Mouse (Mus musculus) erythroblast, embryonic 14.5 days (primary cell): ENCODE data around the gene Zfp809. TPM values are rescaled to one million over a fixed set of nuclear protein-coding genes. Genes with fewer than 3 reads are reported as not detected.

Experiments used
- H3K27me3 ChIP-seq: 2 replicates; pipeline ENCODE4 v1.6.1; 2012; ENCODE audit warnings: inconsistent platforms; ENCODE audit not compliant: control insufficient read depth
- H3K36me3 ChIP-seq: 2 replicates; pipeline ENCODE4 v1.6.1; 2012; ENCODE audit warnings: mild to moderate bottlenecking, inconsistent platforms; ENCODE audit not compliant: control insufficient read depth
- H3K4me1 ChIP-seq: 2 replicates; pipeline ENCODE4 v1.6.1; 2012; ENCODE audit warnings: inconsistent platforms; ENCODE audit not compliant: control insufficient read depth
- H3K4me3 ChIP-seq: replicated peaks from 2 replicates; pipeline ENCODE3; 2012; ENCODE audit warnings: moderate library complexity, mild to moderate bottlenecking, inconsistent platforms
- H3K9me3 ChIP-seq: 2 replicates; pipeline ENCODE4 v1.6.1; 2012; ENCODE audit warnings: low read length, inconsistent platforms, mixed read lengths; ENCODE audit not compliant: control insufficient read depth
- GATA1 ChIP-seq: IDR thresholded peaks from 2 replicates; pipeline ENCODE4 v1.6.1; 2012; ENCODE audit warnings: low read length, inconsistent platforms, mixed read lengths
- TAL1 ChIP-seq: IDR thresholded peaks from 3 replicates; pipeline ENCODE4 v1.6.1; 2012; ENCODE audit warnings: low read length, inconsistent platforms, mixed read lengths
- polyA plus RNA-seq: library from polyadenylated mRNA; stranded (reverse); fragments of >175 nt; gene quantifications from 2 replicates; pipeline ENCODE4 v1.2.3, GENCODE M21; 2012

Gene Zfp809
- polyA plus RNA-seq: 0.06 TPM in 1 of 2 replicates, not detected in the other

DNA sequence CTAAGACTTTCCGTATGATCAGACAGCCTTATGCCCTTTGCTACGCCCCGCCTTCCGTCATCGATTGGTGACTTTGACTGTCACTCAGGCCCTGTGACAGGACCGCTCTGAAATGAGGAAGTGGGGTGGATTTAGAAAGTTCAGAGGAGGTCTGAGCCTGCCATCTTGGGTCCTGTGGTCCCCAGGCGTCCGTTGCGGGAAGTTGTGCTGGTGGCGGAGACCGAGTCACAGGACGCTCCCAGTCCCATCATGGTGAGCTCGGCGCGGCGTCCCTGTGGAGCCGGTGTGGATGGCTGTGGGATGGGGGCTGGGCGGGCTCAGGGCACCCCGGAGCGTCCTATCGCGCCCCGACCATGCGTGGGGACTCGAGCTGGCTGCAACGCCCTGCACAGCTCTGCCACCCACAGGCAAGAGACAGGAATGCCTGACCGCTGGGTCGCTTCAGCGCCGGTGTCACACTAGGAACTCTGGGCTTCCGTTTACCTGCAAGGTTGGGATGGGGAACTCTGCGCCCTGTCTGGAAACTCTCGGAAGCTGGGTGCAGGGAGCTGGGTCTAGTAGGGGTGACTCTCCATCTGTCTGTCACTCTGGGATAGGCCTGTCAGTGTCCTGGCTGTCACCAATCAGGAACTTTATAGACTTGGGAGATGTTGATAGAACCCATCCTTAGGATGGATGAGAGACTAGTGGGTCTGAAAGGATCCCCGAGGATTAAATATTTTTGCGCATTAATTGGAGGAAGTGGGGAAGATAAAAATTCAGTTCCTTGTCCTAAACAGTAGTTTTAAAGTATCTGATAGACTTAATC, at the start of gene Zfp809:
Gene Zfp809, plus strand, starts transcription at position 134 of the 808 bp plus-strand sequence.
- no peaks in the 10 kb centered on the region; the same call in 1 of the 2 replicates for H3K27me3 ChIP-seq
- peak within 1 kb of the TSS; percentile 87 for H3K4me3 ChIP-seq
- peaks cover 7% of the 10 kb centered on the region for H3K4me1 ChIP-seq
- no peaks in the 10 kb centered on the region for H3K9me3 ChIP-seq
- no peaks in the 10 kb centered on the region for H3K36me3 ChIP-seq
- TF ChIP-seq GATA1 (no peak), TAL1 (no peak)

DNA sequence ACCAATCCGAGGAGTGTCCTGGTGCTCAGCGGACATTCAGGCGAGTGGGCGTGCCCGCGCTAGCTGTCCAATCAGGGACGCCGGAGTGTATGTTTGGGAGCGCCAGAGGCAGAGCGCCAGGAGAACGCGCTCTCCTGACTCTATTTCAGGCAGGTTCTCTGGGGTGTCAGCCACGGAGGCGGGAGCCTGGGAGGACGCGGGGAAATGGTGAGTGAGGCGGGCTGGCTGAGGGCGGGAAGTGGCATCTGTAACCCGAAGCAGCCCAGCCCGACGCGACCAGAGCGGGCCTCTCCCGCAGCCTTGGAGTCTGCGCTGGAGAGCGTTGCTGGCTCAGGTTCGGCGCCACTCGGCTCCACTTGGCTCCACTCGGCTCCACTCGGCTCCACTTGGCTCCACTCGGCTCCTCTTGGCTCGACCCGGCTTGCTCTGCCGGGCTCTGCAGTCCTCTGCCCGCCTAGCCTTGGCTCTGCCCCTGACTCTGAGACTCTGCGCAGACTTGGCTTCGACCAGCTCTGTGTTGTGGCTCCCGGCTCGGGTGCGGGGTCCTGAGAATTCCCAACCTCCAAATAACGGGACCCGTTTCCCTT, 37.4 kb upstream of the Zfp809 start, which contains the start of gene Zfp872:
Gene Zfp872, plus strand, starts transcription at position 66 of the 587 bp plus-strand sequence.
- H3K27me3 ChIP-seq: peaks cover 14% of the 10 kb centered on the region
- H3K9me3 ChIP-seq: peaks cover 5% of the 10 kb centered on the region
- H3K36me3 ChIP-seq: no peaks in the 10 kb centered on the region
- TF ChIP-seq GATA1 (no peak), TAL1 (no peak)
- H3K4me3 ChIP-seq: peak within 1 kb of the TSS; percentile 16
- H3K4me1 ChIP-seq: peaks cover 3% of the 10 kb centered on the region; the same call in 1 of the 2 replicates

DNA sequence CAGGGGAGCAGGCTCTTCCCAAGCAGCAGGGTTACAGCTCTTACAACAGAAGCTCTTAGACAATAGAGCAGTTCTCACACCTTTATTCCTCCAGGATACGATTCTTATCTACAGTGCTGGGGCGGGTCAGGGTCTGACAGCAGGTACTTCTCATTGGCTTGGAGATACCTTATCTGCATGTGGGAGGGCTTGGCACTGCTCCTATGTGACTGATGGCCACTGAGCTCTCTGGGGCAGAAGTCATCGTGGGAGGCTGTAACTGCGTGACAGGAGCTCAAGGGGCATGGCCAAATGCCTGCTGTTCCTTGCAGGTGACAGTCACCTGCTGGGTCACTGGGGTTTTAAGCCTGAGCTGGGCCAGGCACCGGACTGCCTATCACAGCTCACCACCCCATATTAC, 29.1 kb upstream of the Zfp809 start:
- TF ChIP-seq TAL1: no peak
- no peak for TF ChIP-seq GATA1
- Histone ChIP-seq H3K9me3 (peaks cover 24% of the 10 kb centered on the region), H3K36me3 (no peaks in the 10 kb centered on the region), H3K27me3 (no peaks in the 10 kb centered on the region), H3K4me1 (no peaks in the 10 kb centered on the region), H3K4me3 (no peak overlapping the region)

DNA sequence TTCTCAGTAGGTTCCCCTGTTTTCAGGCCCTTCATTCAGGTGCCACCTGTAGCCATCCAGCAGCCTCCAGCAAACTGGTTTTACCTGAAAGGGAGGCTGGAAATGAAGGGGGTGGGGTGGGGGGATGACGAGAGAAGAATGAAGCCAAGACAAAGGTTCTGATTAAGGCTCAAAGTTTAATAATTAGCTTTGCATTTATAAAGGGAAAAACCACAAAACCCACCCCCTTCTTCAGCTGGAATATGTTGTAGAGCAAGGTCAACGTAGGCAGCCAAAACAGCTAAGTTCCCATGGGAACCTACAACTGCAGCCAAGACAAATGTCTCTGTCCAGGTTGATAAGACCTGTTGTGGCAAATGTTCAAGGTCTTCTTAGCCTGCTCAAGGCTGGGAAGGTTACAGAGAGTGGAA, 11.7 kb upstream of the Zfp809 start:
- no peaks in the 10 kb centered on the region for H3K4me1 ChIP-seq
- H3K9me3 ChIP-seq: no peaks in the 10 kb centered on the region
- no peaks in the 10 kb centered on the region for H3K36me3 ChIP-seq
- H3K4me3 ChIP-seq: no peak overlapping the region
- no peak for TF ChIP-seq GATA1
- no peak for TF ChIP-seq TAL1
- no peaks in the 10 kb centered on the region for H3K27me3 ChIP-seq

DNA sequence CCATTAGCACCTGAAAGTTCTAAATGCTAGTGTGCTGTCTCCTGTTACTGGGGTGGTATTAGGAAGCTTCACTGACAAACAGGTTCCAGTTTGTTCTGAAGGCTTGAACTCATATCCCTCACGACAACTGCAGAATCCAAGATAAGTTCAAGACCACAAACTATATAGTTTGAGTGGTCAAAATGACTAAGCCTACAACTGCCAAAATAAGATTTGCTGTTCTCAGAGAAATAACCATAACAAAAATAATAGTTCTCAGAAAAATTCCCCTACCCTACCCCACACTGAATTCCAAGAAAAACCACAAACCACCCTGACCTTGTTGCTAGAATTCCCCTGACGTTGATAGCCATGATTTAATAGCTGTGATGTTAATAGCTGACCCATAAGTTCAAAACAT, 11.0 kb upstream of the Zfp809 start:
- H3K4me3 ChIP-seq: no peak overlapping the region
- no peak for TF ChIP-seq GATA1
- TF ChIP-seq TAL1: no peak
- H3K27me3 ChIP-seq: no peaks in the 10 kb centered on the region
- no peaks in the 10 kb centered on the region for H3K4me1 ChIP-seq
- H3K36me3 ChIP-seq: no peaks in the 10 kb centered on the region
- H3K9me3 ChIP-seq: no peaks in the 10 kb centered on the region

DNA sequence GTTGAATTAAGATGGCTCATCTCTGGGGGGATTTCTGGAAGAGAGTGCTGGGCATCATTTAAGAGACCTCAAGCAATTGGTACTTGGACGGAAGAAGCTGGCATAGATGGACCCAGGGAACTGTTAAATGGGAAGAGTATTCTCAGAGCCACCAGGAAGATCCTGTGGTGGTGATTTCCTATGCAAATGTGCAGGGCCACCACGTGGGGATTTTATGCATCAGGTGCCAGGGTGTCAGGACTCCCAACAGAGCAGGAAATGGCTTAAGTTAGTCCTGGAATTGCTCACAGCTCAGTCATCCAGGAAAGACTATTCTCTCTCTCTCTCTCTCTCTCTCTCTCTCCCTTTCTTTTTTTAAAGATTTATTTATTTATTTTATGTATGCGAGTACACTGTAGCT, 8.8 kb upstream of the Zfp809 start:
- no peaks in the 10 kb centered on the region for H3K27me3 ChIP-seq
- H3K36me3 ChIP-seq: no peaks in the 10 kb centered on the region
- TF ChIP-seq TAL1: no peak
- TF ChIP-seq GATA1: no peak
- H3K4me3 ChIP-seq: no peak overlapping the region
- no peaks in the 10 kb centered on the region for H3K9me3 ChIP-seq
- H3K4me1 ChIP-seq: no peaks in the 10 kb centered on the region

DNA sequence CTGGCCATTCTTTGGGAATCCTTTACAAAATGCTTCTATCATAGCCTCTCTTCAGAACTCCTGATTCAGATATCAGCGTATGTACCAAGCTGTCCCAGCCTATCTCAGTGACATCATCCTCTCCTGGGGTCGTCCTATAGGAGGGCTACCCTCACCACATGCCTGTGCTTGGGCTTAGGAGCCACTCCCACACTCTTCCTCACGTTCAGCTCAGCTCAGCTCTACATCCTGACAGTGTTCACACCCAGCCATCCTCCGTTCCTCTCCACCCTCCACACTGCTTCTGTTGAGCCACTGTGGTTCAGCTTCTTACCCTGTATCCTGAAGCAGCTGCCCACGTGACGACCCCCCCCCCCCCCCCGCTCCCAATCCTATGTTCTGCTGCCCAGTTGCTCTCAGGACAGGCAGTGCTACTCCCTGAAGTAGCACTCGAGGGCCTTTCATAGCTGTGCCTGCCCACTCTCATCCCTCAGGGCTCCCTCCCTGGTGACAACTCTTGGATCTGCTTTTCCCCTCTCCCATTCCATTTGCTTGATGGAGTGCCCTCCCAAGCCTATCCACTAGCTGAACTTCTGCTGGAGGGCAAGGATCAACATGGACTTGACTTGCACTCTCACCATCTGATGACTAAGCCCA, 7.5 kb upstream of the Zfp809 start:
- no peaks in the 10 kb centered on the region; the same call in 1 of the 2 replicates for H3K27me3 ChIP-seq
- TF ChIP-seq TAL1 (no peak), GATA1 (no peak)
- H3K4me3 ChIP-seq: no peak overlapping the region
- no peaks in the 10 kb centered on the region for H3K9me3 ChIP-seq
- H3K36me3 ChIP-seq: no peaks in the 10 kb centered on the region
- H3K4me1 ChIP-seq: no peaks in the 10 kb centered on the region

DNA sequence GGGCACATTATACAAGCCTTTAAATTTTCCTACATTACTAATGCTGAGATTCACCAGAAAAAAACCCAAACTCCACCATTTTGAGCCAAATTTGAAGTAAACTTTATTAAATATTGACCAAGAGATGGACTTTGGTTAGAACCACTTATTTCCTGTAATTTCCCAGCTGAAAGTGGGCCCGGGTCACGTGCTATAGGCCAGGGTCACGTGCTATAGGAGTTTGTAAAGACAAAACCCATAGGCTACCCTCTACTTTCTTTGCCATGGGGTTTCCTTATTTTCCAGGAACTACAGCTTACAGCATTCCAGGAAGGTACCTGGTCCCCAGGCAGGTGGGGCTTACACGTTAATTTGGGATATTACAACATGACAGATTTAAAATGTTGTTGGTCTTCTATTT, 1.4 kb upstream of the Zfp809 start:
- no peak overlapping the region for H3K4me3 ChIP-seq
- TF ChIP-seq TAL1 (no peak), GATA1 (no peak)
- H3K27me3 ChIP-seq: no peaks in the 10 kb centered on the region; the same call in 1 of the 2 replicates
- H3K4me1 ChIP-seq: peaks cover 7% of the 10 kb centered on the region
- no peaks in the 10 kb centered on the region for H3K36me3 ChIP-seq
- no peaks in the 10 kb centered on the region for H3K9me3 ChIP-seq
